Mouse (Mus musculus) layer of hippocampus, adult 9-10 months (tissue): ENCODE results near the gene Olfr996.
"Not testable (repeated sequence)": the region's sequence is repeated elsewhere in the genome, so short reads cannot be mapped to it uniquely, and the experiment has no call there.

Source experiments
- DNase-seq: peaks from one replicate; pipeline ENCODE4 v3.0.0; 2022; ENCODE audit warnings: low spot score

Gene Olfr996

GRCm38 (mm10) chr2:85578915-85579314 is at the start of gene Olfr996:
TSS of gene Olfr996 (plus strand) at chr2:85579215.
- DNase-seq: no peak

GRCm38 (mm10) chr2:85532082-85532778 is 46.8 kb upstream of the Olfr996 start:
- DNase-seq: no peak

- DNase-seq: no peak
Measured at GRCm38 (mm10) chr2:85533934-85534333, 45.1 kb upstream of the Olfr996 start.

GRCm38 (mm10) chr2:85554806-85555205 is 24.2 kb upstream of the Olfr996 start:
- no peak for DNase-seq

GRCm38 (mm10) chr2:85560226-85560625 is 18.8 kb upstream of the Olfr996 start:
- DNase-seq: no peak

GRCm38 (mm10) chr2:85561187-85561586 is 17.8 kb upstream of the Olfr996 start:
- peak; percentile 73 for DNase-seq

- not testable (repeated sequence) for DNase-seq
Measured at GRCm38 (mm10) chr2:85588648-85589047, 9.6 kb downstream of the Olfr996 start, which contains the start of gene Olfr998. TSS of gene Olfr998 (plus strand) at chr2:85588948.

GRCm38 (mm10) chr2:85611803-85612202 is 32.8 kb downstream of the Olfr996 start, which contains the start of gene Olfr1000:
TSS of gene Olfr1000 (minus strand) at chr2:85611903.
- DNase-seq: no peak
